Mouse (Mus musculus) heart, embryonic 14.5 days (tissue): ENCODE data around the gene Plxnb3. TPM values are rescaled to one million over a fixed set of nuclear protein-coding genes. Genes with fewer than 3 reads are reported as not detected.

Experiments
- ATAC-seq: fragments of 200-750 bp; cut with Nextera tagmentation; 2 replicates; pipeline ENCODE4 v1.8.0; 2017; ENCODE audit warnings: low read depth, moderate TSS enrichment; ENCODE audit not compliant: insufficient number of reproducible peaks, insufficient read depth, low FRiP score
- H3K27ac ChIP-seq, 2 experiments: fragments of 200-500 bp in 1 of 2; fragments of 300-500 bp in 1 of 2; sonication (generic) in 1 of 2; replicated peaks in 1 of 2; 2 replicates each; pipeline ENCODE4 v1.5.1; 2012 to 2014; ENCODE audit warnings: low read depth in 2 of 2, low read length in 2 of 2, control low read depth in 1 of 2, mild to moderate bottlenecking in 1 of 2, mixed read lengths in 1 of 2; ENCODE audit not compliant: control insufficient read depth in 1 of 2, insufficient read depth in 1 of 2
- H3K27me3 ChIP-seq: fragments of 300-500 bp; sonication (generic); 2 replicates; pipeline ENCODE4 v1.6.1; 2014; ENCODE audit warnings: mild to moderate bottlenecking, low read length, control low read depth; ENCODE audit not compliant: control insufficient read depth, insufficient read depth
- H3K36me3 ChIP-seq: fragments of 300-500 bp; sonication (generic); 2 replicates; pipeline ENCODE4 v1.6.1; 2014; ENCODE audit warnings: mild to moderate bottlenecking, control low read depth, low read length, mixed read lengths; ENCODE audit not compliant: control insufficient read depth, insufficient read depth
- H3K4me1 ChIP-seq, 2 experiments: fragments of 200-500 bp in 1 of 2; fragments of 300-500 bp in 1 of 2; sonication (generic) in 1 of 2; 2 replicates each; pipeline ENCODE4 v1.6.1; 2012 to 2014; ENCODE audit warnings: low read length in 2 of 2, control low read depth in 1 of 2, mixed read lengths in 1 of 2; ENCODE audit not compliant: control insufficient read depth in 2 of 2, insufficient read depth in 2 of 2
- H3K4me2 ChIP-seq: fragments of 300-500 bp; sonication (generic); 2 replicates; pipeline ENCODE4 v1.6.1; 2014; ENCODE audit warnings: mild to moderate bottlenecking, low read length
- H3K4me3 ChIP-seq, 2 experiments: fragments of 200-500 bp in 1 of 2; fragments of 300-500 bp in 1 of 2; sonication (generic) in 1 of 2; 2 replicates each; pipeline ENCODE4 v1.5.1; 2012 to 2014; ENCODE audit warnings: low read length in 2 of 2, mild to moderate bottlenecking in 2 of 2, control low read depth in 1 of 2, low read depth in 1 of 2, moderate library complexity in 1 of 2; ENCODE audit not compliant: control insufficient read depth in 1 of 2, insufficient read depth in 1 of 2
- H3K9ac ChIP-seq: fragments of 300-500 bp; sonication (generic); 2 replicates; pipeline ENCODE4 v1.6.1; 2014; ENCODE audit warnings: mild to moderate bottlenecking, low read length
- H3K9me3 ChIP-seq: fragments of 300-500 bp; sonication (generic); 2 replicates; pipeline ENCODE4 v1.6.1; 2016; ENCODE audit warnings: low read length, control low read depth; ENCODE audit not compliant: control insufficient read depth
- WGBS: fragments of 180-500 bp; shearing (Covaris S2); extraction: QIAGEN DNeasy Blood & Tissue Kit; methylation state at CpG from one replicate; pipeline ENCODE4 v1.1.7; 2014; 5-methylcytosine and 5-hydroxymethylcytosine counted together
- polyA plus RNA-seq: library from polyadenylated mRNA; unstranded; fragments of >200 nt; fragmentation: Nextera tagmentation; extraction: Ambion mirVana; gene quantifications from 2 replicates; pipeline ENCODE4 v1.2.1, GENCODE M21; 2014

Plxnb3 gene
- polyA plus RNA-seq, 1 experiment from 2014 or later: 0.69 TPM

DNA sequence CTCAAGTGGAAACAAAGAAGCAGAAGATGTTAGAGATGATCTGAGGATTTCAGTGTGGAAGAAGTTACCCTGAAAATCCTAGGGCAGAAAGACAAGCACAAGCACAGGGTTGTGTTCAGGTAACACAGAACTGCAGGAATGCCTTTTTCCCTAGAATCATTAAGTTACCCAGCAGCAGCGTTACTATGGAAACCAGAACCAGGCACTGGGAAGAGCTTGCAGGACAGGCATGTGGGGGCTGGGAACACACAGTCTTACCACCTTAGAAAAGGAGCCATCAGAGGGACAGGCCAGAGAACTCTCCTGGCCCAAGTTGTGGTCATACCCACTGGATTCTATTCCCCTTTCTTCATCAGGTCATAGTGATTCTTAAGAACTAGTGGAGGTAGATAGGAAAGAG is 48.9 kb downstream of the Plxnb3 start:
- H3K36me3 ChIP-seq: no peaks in the 10 kb centered on the region
- ATAC-seq: no peak
- H3K9ac ChIP-seq: no peak overlapping the region
- no peaks in the 10 kb centered on the region for H3K9me3 ChIP-seq
- no peak overlapping the region for H3K27ac ChIP-seq
- no peaks in the 10 kb centered on the region for H3K27me3 ChIP-seq
- H3K4me3 ChIP-seq: no peak overlapping the region
- no peaks in the 10 kb centered on the region for H3K4me1 ChIP-seq
- 63% methylated on average over 1 of the region's 1 CpGs for WGBS
- H3K4me2 ChIP-seq: no peak overlapping the region

DNA sequence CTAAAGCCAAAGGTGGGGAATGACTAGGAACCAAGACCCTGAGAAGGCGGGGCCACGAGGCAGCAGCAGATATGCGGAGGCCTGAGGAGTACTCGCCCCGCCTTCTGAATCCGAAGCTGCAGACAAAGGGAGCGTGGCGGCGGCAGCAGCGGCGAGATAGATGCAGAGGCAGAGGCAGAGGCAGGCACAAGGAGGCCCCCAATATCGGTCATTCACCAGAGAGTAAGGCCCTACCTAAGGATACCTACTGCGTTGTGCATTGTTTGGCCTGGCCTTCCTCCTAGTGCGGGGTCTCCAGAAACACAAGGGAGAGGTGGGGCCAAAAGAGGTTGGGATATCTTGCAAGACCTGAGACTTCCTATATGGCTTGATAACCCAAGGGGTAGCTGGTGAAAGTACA is 58.2 kb downstream of the Plxnb3 start:
- 14% methylated on average over 12 of the region's 14 CpGs for WGBS
- peak overlapping the region; percentile 20 to 21; a peak in 3 of 4 replicates for H3K4me3 ChIP-seq
- no peaks in the 10 kb centered on the region for H3K9me3 ChIP-seq
- no peaks in the 10 kb centered on the region for H3K36me3 ChIP-seq
- H3K4me1 ChIP-seq: no peaks in the 10 kb centered on the region; a peak in 1 of 4 replicates
- no peak overlapping the region for H3K27ac ChIP-seq
- H3K4me2 ChIP-seq: peak overlapping the region; percentile 54
- no peaks in the 10 kb centered on the region for H3K27me3 ChIP-seq
- ATAC-seq: no peak
- peak overlapping the region; percentile 58 for H3K9ac ChIP-seq

DNA sequence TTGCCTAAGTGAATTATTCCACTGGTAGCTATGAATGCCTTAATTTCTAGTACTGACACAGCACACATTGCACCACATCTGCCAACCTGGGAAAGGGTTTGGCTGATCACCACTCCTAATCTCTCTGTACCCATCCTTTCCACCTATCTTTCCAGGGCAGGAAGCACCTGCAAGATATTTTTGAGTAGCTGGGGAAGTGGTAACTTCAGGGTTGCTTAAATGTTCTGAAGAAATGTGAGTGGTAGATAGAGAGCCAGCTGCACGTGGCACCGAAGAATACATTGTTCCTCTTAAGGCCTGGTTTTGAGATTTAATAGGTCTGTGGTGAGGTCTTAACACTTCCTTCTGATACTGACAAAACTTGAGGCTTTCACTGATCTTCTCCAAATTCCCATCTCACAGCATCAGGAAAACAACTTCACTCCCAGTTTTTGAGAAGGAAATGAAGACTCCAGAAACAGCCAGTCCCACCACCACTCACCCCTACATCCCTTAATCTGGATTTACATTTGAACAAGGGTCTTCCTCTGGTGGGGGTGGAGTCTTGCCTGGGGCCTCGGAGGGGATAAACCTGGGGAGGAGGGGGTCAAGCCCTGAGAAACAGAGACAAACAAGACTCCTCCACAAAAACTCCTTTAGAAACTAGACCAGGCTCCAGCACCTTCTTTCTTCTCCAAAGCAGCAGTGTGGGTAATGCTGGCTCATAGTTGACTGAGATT is 59.9 kb downstream of the Plxnb3 start:
- H3K36me3 ChIP-seq: no peaks in the 10 kb centered on the region
- no peak overlapping the region for H3K4me2 ChIP-seq
- H3K9me3 ChIP-seq: no peaks in the 10 kb centered on the region
- no peak overlapping the region for H3K27ac ChIP-seq
- no peak overlapping the region for H3K4me3 ChIP-seq
- H3K4me1 ChIP-seq: no peaks in the 10 kb centered on the region; a peak in 1 of 4 replicates
- H3K9ac ChIP-seq: no peak overlapping the region
- ATAC-seq: no peak
- WGBS: 43% methylated on average over 3 of the region's 3 CpGs
- H3K27me3 ChIP-seq: no peaks in the 10 kb centered on the region

Other genes with a start within 250 kb of the Plxnb3 start
- 0.70 and 0.80 TPM in 2 replicates for gene Dusp9, start 117.7 kb upstream of the Plxnb3 start, polyA plus RNA-seq
- 11.6 and 12.9 TPM in 2 replicates for gene Pnck, start 97.0 kb upstream of the Plxnb3 start, polyA plus RNA-seq
- gene Slc6a8, start 83.9 kb upstream of the Plxnb3 start, polyA plus RNA-seq: 11.8 and 11.9 TPM in 2 replicates
- 164 and 174 TPM in 2 replicates for gene Bcap31, start 40.9 kb upstream of the Plxnb3 start, polyA plus RNA-seq
- gene Abcd1, start 40.5 kb upstream of the Plxnb3 start, polyA plus RNA-seq: 10.9 and 12.2 TPM in 2 replicates
- gene Srpk3, start 17.3 kb downstream of the Plxnb3 start, polyA plus RNA-seq: 76.5 and 79.5 TPM in 2 replicates
- 498 and 508 TPM in 2 replicates for gene Idh3g, start 29.8 kb downstream of the Plxnb3 start, polyA plus RNA-seq
- gene Ssr4, start 29.9 kb downstream of the Plxnb3 start, polyA plus RNA-seq: 186 and 206 TPM in 2 replicates
- 0.40 and 0.42 TPM in 2 replicates for gene Pdzd4, start 67.9 kb downstream of the Plxnb3 start, polyA plus RNA-seq
- gene Avpr2, start 135.0 kb downstream of the Plxnb3 start, polyA plus RNA-seq: not detected in 2 replicates
- gene L1cam, start 139.0 kb downstream of the Plxnb3 start, polyA plus RNA-seq: 0.39 and 0.54 TPM in 2 replicates
- gene Arhgap4, start 164.8 kb downstream of the Plxnb3 start, polyA plus RNA-seq: 1.1 and 1.5 TPM in 2 replicates
- 84.4 and 84.8 TPM in 2 replicates for gene Naa10, start 164.9 kb downstream of the Plxnb3 start, polyA plus RNA-seq
- 55.5 and 63.7 TPM in 2 replicates for gene Renbp, start 173.8 kb downstream of the Plxnb3 start, polyA plus RNA-seq
- gene Hcfc1, start 209.3 kb downstream of the Plxnb3 start, polyA plus RNA-seq: 35.6 and 36.6 TPM in 2 replicates